9 mouse cellular contexts compared by ENCODE assay signal in the genomic region with DNA sequence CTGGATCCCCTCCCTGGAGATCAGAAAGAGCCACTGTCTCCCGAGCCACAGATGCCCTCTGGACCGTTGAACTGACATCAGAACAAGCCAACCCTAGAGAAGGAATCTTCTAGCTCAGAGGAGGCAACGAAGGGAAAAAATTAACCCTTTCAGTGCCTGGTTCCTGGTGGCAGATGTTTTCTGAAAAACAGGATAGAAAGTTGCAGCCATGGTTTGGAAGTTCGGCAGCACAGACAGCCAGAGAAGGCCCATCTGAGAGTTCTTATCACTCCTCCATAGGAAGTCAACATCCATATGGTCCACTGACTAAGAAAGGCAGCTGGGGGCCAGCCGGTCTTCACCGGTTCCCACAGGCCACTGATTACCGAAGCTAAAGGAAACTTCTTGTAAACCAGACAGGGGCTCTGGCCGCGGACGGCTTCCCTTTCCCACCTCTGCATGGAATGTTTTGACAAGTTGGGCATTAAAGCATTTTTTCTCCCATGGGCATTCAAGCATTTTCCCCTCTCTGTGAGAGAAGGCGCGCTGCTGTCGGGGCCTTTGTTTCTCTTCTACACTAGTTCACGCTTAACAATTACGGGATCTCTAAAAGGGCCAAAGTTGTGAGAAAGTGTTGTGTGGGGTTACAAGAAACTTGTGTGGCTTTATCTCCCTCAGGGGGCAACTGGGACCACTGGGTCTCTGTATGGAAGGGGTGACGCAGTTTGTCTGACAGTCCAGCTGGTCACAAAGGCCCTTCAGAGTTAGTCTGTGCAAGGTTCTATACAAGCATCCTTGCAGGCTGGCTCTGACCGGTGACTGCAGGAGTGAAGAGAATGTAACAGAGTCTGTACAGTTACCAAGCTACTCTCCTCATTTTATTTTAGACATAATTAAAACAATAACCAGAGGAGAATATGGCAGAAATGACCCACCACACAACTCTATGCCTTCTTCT. TPM values are rescaled to one million over a fixed set of nuclear protein-coding genes. Genes with fewer than 3 reads are reported as not detected.
DNase-seq lines count a peak whose midpoint lies in the region; ATAC-seq and TF ChIP-seq lines count a peak whose summit lies in the region.
"Had no signal": no experiment of that assay in that cellular context is flagged by ENCODE, and none has a peak within 500 bp of the region (broad histone marks: within the 10 kb centered on the region; RNA-seq: fewer than 3 reads in every experiment).

No protein-coding gene starts in this region.

- H3K27me3 ChIP-seq in forebrain, embryonic 11.5 days (ENCODE audit: control insufficient read depth, insufficient read depth, low read length): no peaks in the 10 kb centered on the region
- H3K27me3 ChIP-seq in kidney, adult 2 months (replicated peaks; ENCODE audit: control insufficient read depth, insufficient read depth, low read length): no peaks in the 10 kb centered on the region
- H3K27me3 ChIP-seq in midbrain, embryonic 15.5 days (replicated peaks): no peaks in the 10 kb centered on the region

- H3K4me3 ChIP-seq in forebrain, embryonic 11.5 days (ENCODE audit: low read depth, low read length): no peak overlapping the region
- no peak overlapping the region for H3K4me3 ChIP-seq in kidney, adult 2 months (ENCODE audit: insufficient read depth, low read depth, low read length)
- no peak overlapping the region for H3K4me3 ChIP-seq in midbrain, embryonic 15.5 days

- peaks cover 20% of the 10 kb centered on the region; the same call in 1 of the 2 replicates for H3K4me1 ChIP-seq in forebrain, embryonic 11.5 days (replicated peaks; ENCODE audit: control insufficient read depth, insufficient read depth, low read length)
- H3K4me1 ChIP-seq in kidney, adult 2 months (ENCODE audit: control insufficient read depth, insufficient read depth, low read length): peaks cover 29% of the 10 kb centered on the region
- H3K4me1 ChIP-seq in midbrain, embryonic 15.5 days: peaks cover 18% of the 10 kb centered on the region

- WGBS in forebrain, embryonic 11.5 days: 10% methylated on average over 17 of the region's 17 CpGs
- 26% methylated on average over 17 of the region's 17 CpGs for WGBS in kidney, adult 2 months
- whole genome bisulfite sequencing in midbrain, embryonic 15.5 days: 5% methylated on average over 17 of the region's 17 CpGs

- peak overlapping the region; percentile 4; the same call in 1 of the 2 replicates for H3K9ac ChIP-seq in forebrain, embryonic 11.5 days (ENCODE audit: low read length)
- H3K9ac ChIP-seq in midbrain, embryonic 15.5 days: no peak overlapping the region

- no peak for TF ChIP-seq CTCF in kidney, adult 2 months (conservative IDR thresholded peaks at IDR 0.05; ENCODE audit: insufficient read depth, insufficient read length, low read depth, low read length)

- no peaks in the 10 kb centered on the region for H3K9me3 ChIP-seq in forebrain, embryonic 11.5 days (ENCODE audit: control insufficient read depth, low read length)
- H3K9me3 ChIP-seq in midbrain, embryonic 15.5 days: no peaks in the 10 kb centered on the region

- no peaks in the 10 kb centered on the region for H3K36me3 ChIP-seq in forebrain, embryonic 11.5 days (ENCODE audit: control insufficient read depth, insufficient read depth, low read length)
- no peaks in the 10 kb centered on the region for H3K36me3 ChIP-seq in kidney, adult 2 months (ENCODE audit: control insufficient read depth, insufficient read depth, low read length)
- no peaks in the 10 kb centered on the region for H3K36me3 ChIP-seq in midbrain, embryonic 15.5 days (replicated peaks)

- H3K27ac ChIP-seq in forebrain, embryonic 11.5 days (ENCODE audit: low read depth, low read length): peak overlapping the region; percentile 39
- H3K27ac ChIP-seq in kidney, adult 2 months (ENCODE audit: insufficient read depth, low read depth, low read length): peak overlapping the region; percentile 48; the same call in 1 of the 2 replicates
- H3K27ac ChIP-seq in midbrain, embryonic 15.5 days: 0 out of 2 replicates have a peak overlapping the region, but pooled peaks have one; percentile 21

- H3K4me2 ChIP-seq in forebrain, embryonic 11.5 days (ENCODE audit: low read depth, low read length, severe bottlenecking): peak overlapping the region; percentile 3; the same call in 1 of the 2 replicates
- no peak overlapping the region for H3K4me2 ChIP-seq in midbrain, embryonic 15.5 days

- no peak for TF ChIP-seq POLR2A in kidney, adult 2 months (IDR thresholded peaks at IDR 0.05; ENCODE audit: low read depth, low read length)

- DNase-seq in embryo, embryonic 9.5 days (ENCODE audit: extremely low spot score): peak; percentile 69
- DNase-seq in forebrain, embryonic 11.5 days (ENCODE audit: low spot score): peak; percentile 77
- peak; percentile 72 for DNase-seq in kidney, adult 2 months
- no peak for DNase-seq in testis, postnatal 10 days (ENCODE audit: low spot score)
- DNase-seq in ovary, postnatal 36 days (ENCODE audit: low spot score): no peak
- no peak for DNase-seq in left cerebral cortex, adult 11 months (ENCODE audit: low spot score)
- no peak for DNase-seq in adrenal gland, postnatal 36 days
- DNase-seq: spleen, adult 18-20 months had no signal

- ATAC-seq in forebrain, embryonic 11.5 days (replicated peaks; ENCODE audit: low FRiP score): peak; percentile 79
- ATAC-seq in midbrain, embryonic 15.5 days (replicated peaks): no peak

RNA-seq across cellular contexts. Expression of a gene that starts 49.9 kb away (rescaled TPM):
- 118 and 130 TPM in 2 replicates for polyA plus RNA-seq in forebrain, embryonic 11.5 days (2014; fragmentation: Nextera tagmentation; extraction: Ambion mirVana)
- polyA plus RNA-seq in kidney, adult 2 months (2012; rRNA removed): 216 and 304 TPM in 2 replicates
- 90.6 and 102 TPM in 2 replicates for polyA plus RNA-seq in midbrain, embryonic 15.5 days (2015; fragmentation: Nextera tagmentation; extraction: Ambion mirVana)
- total RNA-seq in adrenal gland, postnatal 36 days (2021): 100 to 1,000 TPM; 359 to 687 TPM

RNA-seq across cellular contexts. Expression of a gene that starts 49.9 kb away (rescaled TPM):
- polyA plus RNA-seq in forebrain, embryonic 11.5 days (2014; fragmentation: Nextera tagmentation; extraction: Ambion mirVana): 40.4 and 45.4 TPM in 2 replicates
- 75.6 and 83.5 TPM in 2 replicates for polyA plus RNA-seq in kidney, adult 2 months (2012; rRNA removed)
- 43.7 and 47.5 TPM in 2 replicates for polyA plus RNA-seq in midbrain, embryonic 15.5 days (2015; fragmentation: Nextera tagmentation; extraction: Ambion mirVana)
- total RNA-seq in adrenal gland, postnatal 36 days (2021): 100 to 1,000 TPM; 182 to 302 TPM

Comparison
In these comparisons a context has a peak if more than half of its experiments do, and no peak if none do; other contexts are left out.
1. DNase-seq: peak in embryo, embryonic 9.5 days (single experiment), forebrain, embryonic 11.5 days (single experiment) and kidney, adult 2 months (single experiment); none in testis, postnatal 10 days (single experiment), ovary, postnatal 36 days (single experiment), left cerebral cortex, adult 11 months (single experiment) and adrenal gland, postnatal 36 days (0 of 2).
2. Peak in every context shown above with its lines, with median percentiles within 50 percentile points of each other: H3K27ac ChIP-seq.